Mouse (Mus musculus) fat pad, adult 2 months (tissue): ENCODE results near the gene Gabrg3.

Source experiments
- DNase-seq: peaks from one replicate; pipeline ENCODE4 v3.0.0-alpha.2; 2011; ENCODE audit warnings: low read depth, low spot score; ENCODE audit errors: extremely low read depth

The Gabrg3 gene

DNA sequence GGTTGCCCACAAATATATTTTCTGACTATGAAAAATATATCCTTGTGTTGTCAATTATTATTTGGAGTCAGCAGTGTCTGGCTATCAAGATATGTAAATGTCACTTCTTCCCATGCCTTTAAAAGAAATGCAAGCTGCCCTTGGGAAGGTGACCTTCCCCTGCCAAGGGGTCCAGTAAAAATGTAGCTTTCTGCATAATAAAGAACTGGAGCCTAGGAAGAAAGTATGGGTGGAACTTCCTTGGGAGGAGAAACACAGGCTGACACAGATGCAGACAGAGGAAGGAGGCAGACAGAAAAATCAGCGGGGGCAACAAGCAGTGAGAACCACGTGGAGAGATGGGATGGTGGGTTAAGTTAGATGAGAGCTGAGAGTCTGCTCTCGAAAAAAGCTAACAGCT, 304.9 kb downstream of the Gabrg3 start:
- no peak for DNase-seq

DNA sequence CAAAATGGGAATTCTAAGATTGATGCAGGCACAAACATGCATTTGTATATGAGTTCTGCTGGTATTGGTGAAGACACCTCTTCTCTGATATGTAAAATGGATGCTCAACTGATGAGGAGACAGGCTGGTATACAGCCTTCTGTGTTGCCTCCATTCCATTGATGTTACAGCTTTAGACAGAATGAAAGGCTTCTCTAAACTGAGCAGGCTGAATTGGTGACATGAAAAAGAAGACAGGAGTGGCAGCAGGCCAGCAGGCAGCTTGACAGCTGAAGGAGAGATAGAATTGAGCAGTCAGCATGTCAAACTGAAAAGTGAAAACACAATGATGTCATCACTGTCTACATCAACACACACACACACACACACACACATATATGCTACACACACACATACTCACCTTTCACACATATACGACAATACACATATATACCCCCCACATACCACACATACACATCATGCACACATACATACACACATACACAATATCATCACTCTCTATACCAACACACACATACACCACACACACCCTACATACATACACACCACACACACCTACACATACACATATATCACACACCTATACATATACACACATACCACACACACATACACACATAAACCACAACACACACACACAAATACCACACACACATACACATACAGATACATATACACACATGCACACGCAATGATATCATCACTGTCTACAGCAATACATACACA, 315.4 kb downstream of the Gabrg3 start:
- DNase-seq: no peak

DNA sequence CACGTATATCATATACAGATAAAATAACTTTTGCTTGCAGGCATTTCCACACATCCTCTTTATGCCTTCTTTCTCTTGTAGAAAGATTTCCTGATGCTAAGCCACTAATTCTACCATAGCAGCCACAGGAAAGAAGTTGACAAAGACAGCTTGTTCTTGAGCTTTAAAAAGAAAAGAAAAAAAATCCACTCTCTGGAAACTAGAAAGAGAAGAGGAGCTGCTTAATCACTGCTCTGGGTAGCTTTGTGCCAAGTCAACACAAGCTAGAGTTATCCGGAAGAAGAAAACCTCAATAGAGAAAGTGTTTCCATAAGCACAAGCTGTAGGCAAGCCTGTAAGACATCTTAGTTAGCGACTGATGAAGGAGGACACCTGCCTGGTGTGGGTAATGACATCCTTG, 321.6 kb downstream of the Gabrg3 start:
- no peak for DNase-seq

DNA sequence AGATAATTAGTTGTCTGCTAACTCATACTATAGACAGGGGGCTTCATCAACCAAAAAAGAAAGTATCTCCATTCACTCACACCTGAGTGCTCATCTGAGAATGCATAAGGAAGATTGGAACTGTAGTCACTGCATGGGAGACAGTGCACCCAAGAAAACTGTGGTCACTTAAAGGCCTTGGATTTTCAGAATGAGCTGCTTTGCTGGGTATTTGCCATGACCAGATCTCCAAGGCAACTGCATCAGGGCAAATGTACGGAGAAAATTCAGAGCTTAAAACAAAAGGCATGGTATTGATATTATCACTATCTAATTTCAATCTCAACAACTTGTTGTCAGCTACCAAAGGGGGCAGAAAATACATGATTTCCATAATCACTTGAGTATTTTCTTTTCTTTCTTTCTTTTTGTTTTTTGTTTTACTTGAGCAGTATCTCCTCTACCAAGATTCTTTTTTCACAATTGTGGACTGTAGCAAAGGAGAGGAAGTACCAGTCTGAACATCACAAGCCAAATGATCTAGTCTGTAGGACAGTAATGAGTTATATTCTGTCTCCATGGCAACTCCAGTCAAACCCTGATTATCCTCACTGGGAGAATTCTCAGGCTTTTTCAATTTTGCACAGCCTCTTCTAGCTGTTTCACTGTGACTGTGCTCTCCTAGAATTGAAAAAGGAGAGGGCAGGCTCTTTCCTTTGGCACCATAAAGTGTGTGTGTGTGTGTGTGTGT, 335.9 kb downstream of the Gabrg3 start:
- no peak for DNase-seq

DNA sequence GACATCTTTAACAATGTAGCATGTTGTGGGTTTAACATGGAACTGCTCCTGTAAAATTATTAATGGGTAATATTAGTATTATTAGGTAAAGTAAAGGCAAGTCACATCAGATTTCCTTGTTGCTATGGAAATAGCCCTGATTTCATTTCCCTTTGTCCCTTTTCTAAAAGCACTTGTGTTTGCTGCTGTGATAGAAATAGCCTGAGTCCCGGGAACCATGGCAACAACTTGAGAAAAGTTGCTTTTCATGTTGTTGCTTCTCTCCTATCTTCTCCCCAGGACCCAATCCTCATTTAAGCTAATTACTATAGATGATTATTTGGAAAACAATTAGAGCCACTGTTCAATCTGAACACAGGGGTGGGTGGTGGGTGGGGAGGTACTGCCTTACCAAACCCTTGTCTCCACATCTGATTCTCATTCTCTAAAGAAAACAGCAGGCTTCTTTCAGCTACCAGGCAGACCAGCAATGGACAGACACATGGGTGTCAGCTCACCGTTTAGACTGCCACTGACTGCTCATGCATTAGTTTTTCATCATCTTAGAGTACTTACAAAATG, 349.0 kb downstream of the Gabrg3 start:
- DNase-seq: no peak

DNA sequence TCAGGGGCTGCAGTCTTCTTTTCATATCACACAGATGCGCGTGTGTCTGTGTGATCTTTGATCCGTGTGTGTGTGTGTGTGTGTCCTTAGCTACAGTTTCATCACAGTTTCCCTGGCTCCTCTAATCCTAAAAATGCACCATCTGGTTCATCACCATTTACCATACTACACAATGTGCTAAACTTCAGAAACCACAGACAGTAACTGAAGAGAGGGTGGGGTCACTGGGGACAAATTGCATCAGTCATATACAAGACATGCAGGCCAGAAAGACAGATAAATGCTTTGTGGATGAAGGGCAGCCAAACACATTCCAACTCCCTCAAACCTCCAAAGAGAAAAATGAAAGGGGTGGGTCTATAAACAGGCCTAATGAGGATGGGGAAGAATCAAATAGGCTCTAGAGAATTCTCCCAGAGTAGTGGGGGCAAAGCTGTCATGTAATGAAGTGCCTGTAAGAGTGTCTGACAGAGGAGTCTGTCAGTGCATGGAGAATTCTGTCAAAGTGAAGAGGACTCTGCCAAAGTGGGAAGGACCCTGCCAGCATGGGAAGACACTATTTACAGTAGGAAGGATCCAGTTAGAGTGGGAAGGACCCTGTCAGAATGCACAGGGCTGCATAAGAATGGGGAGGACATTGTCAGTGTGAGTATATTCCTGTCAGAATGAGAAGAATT, 386.3 kb downstream of the Gabrg3 start:
- DNase-seq: no peak

DNA sequence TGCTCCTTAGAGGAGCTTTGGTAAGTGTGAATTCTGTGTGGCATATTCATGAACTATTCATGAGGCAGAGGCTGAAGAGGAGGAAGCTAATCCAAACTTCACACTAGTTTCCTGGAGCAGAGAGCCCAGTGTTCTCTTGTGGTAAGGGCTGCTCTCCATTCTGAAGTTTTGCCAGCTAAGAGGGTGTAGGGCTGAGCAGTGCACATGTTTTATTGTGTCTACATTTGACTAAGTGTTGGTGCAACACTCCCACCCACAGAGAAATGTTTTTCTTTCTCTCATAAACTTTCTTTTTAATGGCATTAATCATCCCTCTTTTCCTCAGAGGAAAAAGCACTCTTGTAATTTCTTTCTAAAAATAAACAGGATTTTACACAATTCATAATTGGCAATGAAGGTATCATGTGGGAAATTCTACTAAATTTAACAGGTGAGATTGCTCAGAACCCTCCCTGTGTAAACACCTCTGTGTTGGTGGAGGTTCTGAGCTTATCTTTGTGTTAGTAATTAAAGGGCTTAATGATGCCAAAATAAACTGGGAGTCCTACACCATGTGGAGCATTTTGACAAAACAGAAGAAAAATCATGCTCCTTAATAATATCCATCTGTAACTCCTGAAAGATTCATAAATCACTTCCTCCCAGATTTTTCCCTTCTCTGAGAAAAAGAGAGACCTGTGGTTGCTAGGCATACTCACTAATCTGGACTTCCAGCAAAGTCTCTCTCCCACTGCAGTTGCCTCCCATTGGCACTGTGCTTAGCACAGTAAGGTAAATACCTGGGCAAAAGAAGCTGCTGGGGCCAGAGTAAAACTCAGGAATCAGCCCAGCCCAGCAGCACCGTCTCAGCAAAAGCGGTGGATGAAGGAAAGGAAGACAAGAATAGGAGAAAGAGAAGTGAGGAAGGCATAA, 389.0 kb downstream of the Gabrg3 start:
- DNase-seq: no peak

DNA sequence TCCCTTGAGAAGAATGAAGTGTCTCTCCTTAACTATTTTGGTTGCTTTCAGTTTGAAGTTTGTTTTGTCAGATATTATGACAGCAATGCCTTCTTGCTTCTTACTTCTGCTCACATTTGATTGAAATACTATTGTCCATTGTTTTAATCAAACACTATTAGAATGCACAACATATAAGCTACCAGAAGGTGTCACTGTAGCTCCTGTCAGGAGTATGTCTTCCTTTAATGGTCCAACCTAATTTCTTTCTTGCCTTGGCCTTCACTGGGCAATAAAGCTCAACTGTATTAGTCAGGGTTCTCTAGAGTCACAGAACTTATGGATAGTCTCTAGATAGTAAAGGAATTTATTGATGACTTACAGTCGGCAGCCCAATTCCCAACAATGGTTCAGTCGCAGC, 440.6 kb downstream of the Gabrg3 start:
- no peak for DNase-seq

DNA sequence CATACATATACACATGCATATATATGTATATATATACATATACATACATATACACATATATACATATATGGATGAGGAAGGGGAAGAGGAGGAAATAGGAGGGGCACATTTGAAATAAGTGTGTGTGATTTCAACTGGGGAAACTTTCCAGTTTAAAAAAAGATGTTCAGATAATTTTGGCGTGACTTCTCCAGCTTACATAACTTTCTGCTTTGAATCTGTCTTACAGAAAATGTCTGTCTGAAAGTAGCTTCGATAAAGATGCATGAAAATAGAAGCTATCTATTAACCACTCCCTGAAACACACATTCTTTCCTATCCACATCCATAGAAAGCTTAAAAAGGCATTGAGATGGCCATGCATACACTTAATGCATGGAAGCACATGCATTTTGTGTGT, 445.4 kb downstream of the Gabrg3 start:
- no peak for DNase-seq

DNA sequence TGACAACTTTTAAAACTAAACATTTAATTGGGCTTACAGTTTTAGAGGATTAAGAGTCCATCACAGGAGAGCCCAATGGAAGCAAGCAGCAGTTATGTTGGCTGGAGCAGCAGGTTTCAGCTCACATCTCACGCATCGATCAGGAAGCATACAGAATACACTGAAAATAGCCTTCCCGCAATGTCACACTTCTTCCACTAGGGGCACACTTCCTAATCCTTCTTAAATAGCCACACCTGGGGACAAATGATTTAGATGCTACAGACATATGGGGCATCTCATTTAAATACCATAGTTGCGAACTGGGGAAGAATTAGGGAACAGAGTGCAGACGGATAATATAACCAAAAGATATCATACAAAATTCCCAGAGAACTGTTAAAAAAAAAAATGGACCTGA, 449.0 kb downstream of the Gabrg3 start:
- no peak for DNase-seq

DNA sequence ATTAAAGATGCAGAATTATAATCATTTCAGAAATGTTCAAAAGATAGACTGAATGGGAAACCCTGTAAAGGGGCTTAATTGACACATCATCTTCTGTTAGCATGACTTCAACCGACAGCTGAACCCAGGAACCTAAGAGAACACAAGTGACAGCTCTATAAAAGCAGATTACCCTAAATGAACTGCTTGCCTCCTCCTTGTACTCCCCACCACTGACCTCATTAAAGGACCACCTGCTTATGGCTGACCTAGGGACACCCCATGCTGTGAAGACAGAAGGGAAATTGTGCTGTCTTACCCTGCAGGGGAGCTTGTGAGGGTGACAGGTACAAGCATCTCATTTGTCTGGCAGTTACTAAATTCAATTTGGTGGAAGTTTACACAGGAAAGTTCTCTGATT, 467.5 kb downstream of the Gabrg3 start:
- DNase-seq: no peak

DNA sequence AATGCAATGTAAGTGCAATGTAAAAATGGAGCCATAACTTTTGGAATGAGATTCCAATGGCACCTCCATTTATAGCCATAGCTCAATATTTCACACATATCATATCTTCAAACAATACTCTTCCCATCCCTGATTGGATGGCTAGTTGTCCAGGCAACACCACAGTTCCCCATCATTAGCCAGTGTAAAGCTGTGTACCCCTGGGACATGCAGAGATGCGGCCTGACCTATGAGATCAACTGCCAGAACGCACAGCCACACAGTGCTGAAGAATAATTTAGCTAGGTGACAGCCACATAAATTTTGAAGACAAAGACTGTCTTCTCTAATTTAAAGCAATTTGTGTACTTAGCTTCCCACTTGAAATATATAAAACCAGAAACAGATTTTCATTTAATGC, 472.1 kb downstream of the Gabrg3 start:
- no peak for DNase-seq

DNA sequence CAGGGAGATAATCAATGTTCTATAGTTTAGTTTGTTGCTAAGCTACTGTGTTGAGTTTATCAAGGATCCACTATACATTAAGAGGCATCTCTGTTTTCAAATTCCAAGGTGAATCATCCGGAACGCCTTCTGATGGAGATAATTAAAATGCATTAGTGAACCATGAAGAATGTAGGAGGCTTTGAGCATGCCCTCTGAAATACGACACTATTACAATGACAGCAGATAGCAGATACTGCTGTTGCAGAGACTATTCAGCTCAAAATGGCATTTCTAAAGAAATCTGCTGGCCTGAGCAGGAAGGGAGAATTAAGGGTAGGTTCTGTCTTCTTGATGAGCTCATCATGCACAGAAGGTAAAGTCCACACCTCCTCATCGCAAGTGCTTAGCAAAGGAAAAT, 487.2 kb downstream of the Gabrg3 start:
- no peak for DNase-seq

DNA sequence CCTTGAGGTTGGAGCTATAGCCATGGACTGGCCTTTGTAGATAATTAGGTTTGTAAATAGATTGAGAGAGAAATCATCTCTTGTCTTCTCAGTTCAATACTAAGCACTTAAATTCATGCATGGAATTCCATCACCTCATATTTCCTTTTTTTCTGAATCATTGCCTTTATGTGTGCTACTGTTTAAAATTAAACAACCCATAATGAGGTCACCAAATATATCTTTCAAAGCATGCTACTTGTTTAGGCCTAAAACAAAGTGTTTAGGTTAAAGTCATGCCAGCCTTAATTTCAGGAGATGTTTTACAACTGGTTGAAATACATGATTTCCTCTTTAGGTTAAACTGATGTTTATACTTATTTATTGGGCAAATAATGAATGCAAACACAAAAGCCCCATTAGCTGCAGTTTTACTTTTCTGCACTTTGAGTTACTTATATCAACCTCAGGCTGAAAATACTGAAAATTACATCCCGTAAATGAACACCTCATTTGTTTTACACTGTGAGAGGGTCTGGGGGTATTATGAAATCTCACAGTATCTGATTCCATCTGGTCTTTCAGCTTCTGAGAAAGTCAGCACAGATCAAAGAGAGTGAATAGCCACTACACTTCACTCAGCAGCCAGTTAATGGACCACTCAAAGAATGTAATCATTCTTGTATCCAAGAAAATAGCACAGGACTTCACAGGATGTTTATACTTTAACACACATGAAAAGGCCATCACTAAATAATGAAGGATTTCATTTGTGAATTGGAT, 519.5 kb downstream of the Gabrg3 start:
- no peak for DNase-seq

DNA sequence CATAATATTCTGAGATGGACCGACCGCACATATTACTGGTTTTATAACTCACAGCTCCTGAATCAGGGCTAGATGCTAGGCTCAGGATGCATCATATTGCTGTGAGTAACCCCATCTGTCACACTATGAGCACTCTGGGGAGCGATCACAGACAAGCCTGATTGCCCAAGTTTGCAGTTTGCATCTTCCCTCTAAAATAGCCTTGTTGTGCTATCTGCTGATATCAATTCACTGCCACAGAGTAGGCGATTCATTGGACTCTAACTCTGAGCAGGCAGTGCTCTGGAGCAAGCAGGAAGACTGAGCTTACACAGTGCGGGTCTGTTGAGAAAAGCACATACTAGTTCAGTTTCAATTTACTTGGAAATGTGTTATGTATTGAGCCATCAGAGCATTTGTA, 543.4 kb downstream of the Gabrg3 start:
- DNase-seq: no peak

DNA sequence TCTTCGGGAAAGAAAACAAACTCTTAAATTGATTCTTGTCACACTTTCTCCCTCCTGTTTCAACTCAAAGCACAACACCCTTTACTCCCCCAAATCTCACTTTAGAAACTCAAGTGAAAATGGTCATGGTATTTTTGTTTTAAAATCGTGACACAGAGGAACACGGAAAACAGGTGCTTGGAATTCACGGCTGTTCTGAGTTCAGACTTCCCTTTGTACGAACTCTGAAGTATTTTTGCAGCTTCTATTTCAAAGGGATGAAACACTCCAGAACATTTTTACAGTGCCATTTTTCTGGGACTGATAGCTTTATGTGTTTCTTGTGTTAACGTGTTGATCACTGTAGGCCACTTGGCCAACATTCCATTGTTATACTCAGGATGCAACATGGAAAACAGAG, 561.5 kb downstream of the Gabrg3 start:
- DNase-seq: no peak

DNA sequence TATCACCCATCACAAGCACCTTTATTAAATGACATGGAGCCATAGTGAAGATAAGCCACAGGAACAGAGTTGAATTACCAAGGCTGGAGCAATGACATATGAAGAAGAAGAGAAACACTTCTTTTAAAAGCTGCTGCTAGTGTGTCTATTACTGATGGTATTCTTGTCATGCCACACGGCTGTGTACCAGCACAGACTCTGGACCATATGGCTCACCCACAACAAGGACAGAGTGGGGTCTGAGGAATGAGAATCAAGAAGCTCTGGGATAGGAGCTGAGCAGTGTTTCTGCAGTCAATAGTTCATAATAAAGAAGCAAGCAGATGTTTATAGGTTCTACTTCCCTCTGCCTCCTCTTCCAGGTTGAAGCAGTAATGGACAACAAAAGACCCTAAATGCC, 585.1 kb downstream of the Gabrg3 start:
- no peak for DNase-seq

DNA sequence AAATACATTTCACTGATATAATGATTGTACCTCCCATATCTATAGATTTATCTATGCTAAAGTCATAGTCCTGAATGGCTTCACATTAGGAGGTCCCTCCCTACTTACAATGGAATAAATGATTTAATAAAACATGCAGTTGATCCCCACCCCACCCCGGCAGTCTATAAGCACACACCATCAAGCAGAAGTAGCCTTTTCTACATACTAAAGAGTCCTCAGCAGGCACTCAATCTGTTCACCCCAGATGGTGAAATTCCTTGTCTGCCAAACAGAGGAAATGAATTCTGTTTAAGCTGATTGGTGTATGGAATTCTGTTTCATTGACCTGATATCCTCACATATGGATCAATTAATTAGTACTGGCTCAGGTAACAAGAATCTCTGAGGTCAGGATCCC, 607.9 kb downstream of the Gabrg3 start:
- DNase-seq: no peak

DNA sequence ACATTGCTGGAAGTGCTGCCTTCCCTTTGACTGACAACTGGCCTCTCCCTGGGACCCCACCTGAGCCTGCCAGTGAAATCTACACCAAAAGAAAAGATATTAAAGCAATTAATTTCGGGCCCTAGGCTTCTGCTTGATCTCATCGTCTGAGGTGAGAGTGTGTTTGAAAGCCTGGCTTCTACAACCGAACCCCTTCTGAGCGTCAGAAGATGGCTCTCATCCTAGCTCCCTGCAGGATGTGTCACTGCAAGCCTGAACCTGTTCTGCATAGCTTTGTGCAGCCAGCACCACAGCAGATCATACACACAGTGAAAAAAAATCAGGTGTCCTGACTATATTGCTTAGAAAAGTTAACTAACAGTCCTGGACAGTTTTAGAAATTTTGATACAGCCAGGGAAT, 618.8 kb downstream of the Gabrg3 start:
- DNase-seq: no peak

DNA sequence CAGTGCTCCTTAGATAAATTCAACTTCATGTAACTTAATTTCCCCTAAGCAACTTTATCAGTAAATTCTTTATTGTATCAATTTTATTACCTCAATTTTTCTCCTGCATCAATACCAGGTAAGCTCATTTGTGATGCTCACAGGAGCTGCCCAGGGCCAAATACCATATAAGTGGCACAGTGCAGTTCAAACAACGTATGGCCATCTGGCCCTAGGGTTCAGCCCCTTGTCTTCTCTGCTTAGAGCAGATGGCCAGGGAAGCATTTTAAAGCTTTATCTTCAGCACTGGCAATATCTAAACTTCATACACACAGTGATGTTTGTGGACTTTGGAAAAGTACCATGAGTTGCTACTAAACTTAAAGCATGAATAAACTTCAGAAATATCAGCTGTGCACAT, 619.2 kb downstream of the Gabrg3 start:
- no peak for DNase-seq
